Mouse (Mus musculus) monocyte, adult 5-6 weeks (primary cell): ENCODE data around the gene Rab5if. TPM values are rescaled to one million over a fixed set of nuclear protein-coding genes. Genes with fewer than 3 reads are reported as not detected.
"Not testable (repeated sequence)": the region's sequence is repeated elsewhere in the genome, so short reads cannot be mapped to it uniquely, and the experiment has no call there.

ENCODE experiments used
- ATAC-seq: fragments of 153-309, 156-312 bp; replicated peaks from 2 replicates; pipeline ENCODE4 v1.8.0; 2017; ENCODE audit warnings: mild to moderate bottlenecking; ENCODE audit not compliant: low TSS enrichment, insufficient number of reproducible peaks, severe bottlenecking, poor library complexity, low FRiP score
- total RNA-seq: library from RNA; stranded (forward); fragments of 200-1000, 200-491, 200-594 nt; gene quantifications from 3 replicates; pipeline ENCODE4 v1.2.3, GENCODE M21; 2017

The Rab5if gene
- total RNA-seq = 118 to 134 TPM (median 121 TPM) in 3 replicates

DNA sequence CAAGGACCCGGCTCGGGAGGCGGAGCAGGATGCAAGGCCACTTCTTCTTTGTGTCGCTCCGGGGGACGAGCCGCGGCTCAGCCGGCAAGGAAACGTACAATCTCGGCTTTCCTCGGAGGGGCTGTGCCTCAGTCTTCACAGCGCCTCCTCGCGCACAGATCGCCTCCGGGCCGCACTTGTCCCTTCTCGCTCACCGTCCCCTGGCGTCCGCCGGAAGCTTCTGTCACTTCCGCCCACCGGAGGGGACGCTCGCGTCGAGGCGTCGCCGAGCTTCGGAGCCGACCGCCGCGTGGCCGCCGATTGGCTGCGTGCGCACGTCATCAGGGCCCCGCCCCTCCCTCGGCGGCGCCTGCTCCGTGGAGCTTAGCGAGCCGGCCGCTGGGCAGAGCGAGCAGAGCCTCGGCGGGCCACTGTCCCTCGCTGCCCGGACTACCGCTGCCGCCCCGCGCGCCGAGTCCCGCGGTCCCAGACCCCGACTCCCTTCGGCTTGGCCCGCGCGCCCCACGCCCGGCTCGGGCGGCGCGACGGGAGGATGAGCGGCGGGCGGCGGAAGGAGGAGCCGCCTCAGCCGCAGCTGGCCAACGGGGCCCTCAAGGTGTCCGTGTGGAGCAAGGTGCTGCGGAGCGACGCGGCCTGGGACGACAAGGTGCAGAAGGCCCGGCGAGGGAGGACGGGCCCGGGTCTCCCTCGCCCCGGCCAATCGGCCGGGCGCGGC lies at the start of gene Rab5if:
TSS of gene Rab5if (plus strand) at position 357 of the 715 bp plus-strand sequence.
- peak; percentile 86 for ATAC-seq

DNA sequence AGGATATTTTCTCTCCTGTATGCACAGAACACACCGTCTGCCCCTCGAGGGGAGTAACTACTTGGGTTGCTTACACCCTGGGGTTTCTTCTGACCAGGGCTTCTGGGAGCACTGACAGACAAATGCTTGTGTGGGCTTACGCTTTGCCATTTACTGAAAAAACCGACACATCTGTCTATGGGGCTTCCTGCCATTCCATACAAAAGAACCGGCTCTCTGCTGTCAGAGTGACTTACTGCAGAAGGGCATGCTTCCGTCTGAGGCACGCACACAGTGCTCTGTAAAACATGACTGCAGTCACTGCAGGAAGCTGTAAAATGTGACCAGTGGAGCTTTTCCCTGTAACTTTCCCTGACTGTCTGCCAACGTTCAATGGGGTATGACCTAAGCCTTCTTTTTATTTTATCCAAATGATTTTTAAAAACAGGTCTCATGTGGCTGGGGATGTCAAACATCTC lies 48.6 kb upstream of the Rab5if start:
- ATAC-seq = no peak

DNA sequence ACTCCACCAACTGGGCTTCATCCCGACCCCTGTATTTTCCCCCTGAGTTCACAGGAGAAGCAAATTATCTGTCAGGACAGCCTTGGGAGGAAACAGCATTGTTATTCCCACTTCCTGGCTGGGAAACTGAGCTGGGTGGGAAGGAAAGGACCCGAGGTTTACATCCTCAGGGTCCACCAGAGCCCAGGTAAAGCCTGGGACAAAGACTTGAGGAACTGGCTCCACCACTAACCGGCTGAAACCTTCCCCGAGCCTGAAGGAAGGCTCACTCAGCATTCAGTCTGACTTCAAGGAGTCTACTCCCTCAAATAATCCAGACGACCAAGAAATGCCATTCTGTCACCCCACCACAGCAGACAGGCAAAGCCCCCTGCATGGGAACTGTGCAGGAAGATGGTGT lies 48.0 kb upstream of the Rab5if start:
- no peak for ATAC-seq

DNA sequence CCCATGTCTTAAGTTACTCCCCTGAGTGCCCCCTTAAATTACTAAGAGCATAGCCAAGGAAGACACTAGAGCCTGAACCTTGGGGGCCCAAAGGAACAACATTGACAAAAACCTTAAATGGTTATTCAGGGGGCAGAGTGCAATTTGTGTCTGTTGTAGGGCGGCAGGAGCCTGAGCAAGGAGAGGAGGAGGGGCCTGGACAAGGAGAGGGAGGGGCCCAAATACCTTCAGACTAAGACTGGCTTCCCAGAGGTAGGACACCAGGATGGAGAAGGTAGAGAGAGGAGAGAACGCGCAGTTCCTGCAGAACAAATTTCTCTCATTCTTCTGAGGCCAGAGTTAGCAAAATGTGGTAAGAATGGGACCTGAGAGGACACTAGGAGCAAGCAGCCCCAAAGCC lies 47.5 kb upstream of the Rab5if start:
- no peak for ATAC-seq

DNA sequence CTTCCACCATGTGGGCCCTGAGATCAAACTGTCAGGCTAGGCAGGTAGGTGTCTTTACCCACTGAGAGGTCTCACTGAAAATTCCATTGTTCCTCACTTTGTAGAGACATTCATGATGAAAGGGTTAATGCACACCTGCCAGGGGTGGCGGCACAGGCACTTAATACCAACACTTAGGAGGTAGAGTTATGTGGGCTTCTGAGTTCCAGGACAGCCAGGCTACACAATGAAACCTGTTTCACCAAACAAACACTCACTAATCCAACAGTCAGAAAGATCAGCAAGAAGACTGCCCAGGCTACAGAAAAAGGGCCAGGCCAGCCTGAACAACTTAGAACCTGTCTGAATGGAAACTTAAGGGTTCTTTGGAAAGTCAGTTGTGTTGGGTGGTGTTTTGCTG lies 46.8 kb upstream of the Rab5if start:
- ATAC-seq = no peak

DNA sequence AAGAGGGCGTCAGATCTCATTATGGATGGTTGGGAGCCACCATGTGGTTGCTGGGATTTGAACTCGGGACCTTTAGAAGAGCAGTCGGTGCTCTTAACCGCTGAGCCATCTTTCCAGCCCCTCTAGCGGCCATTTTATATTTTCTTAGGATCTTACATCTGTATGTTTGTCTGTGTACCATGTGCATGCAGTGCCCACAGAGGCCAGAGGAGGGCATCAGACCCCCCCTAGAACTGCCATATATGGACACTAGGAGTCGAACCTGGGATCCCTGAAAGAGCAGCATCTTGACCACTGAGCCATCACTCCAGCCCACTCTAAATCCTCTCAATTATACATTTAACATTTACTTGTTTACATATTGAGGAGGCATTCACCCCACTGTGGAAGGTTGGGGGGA lies 37.8 kb upstream of the Rab5if start:
- ATAC-seq = not testable (repeated sequence)

DNA sequence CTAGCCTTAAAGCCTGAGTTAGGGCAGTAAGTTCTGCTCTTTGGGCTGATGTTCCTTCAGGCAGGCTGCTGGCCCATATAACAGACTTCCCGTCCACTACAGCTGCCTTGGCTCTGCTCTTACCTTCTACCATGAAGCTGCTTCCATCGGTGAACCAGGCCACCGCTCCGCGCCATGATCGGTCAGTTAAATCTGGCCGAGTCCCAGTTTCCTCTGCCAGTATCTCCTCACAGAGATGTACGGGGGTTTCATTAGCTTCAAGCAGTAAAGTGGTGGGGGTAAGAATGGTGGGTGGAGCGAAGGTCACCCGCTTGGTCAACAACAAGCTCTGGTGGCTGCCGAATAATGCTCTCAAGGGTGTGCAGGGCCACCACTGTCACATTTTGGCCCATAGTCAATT lies 28.6 kb upstream of the Rab5if start:
- no peak for ATAC-seq

DNA sequence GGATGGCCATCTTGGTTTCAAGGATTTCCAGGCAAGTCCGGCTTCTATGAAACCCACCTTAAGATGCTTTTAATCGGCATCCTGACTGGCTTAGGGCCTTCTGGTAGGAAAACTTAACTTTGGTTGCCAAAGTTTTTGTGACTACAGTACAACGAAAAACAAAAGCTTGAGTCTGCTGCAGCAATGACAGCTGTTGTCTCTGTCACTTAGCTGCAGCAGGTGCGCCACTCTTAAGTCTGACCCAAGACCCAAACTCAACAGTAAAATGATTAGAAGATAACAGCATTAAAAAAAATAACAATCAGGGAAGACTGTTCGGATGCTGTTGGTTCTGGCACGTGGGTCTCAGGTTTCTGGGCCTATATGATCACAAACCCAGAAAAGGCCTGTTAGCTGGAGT lies 24.1 kb upstream of the Rab5if start:
- no peak for ATAC-seq

DNA sequence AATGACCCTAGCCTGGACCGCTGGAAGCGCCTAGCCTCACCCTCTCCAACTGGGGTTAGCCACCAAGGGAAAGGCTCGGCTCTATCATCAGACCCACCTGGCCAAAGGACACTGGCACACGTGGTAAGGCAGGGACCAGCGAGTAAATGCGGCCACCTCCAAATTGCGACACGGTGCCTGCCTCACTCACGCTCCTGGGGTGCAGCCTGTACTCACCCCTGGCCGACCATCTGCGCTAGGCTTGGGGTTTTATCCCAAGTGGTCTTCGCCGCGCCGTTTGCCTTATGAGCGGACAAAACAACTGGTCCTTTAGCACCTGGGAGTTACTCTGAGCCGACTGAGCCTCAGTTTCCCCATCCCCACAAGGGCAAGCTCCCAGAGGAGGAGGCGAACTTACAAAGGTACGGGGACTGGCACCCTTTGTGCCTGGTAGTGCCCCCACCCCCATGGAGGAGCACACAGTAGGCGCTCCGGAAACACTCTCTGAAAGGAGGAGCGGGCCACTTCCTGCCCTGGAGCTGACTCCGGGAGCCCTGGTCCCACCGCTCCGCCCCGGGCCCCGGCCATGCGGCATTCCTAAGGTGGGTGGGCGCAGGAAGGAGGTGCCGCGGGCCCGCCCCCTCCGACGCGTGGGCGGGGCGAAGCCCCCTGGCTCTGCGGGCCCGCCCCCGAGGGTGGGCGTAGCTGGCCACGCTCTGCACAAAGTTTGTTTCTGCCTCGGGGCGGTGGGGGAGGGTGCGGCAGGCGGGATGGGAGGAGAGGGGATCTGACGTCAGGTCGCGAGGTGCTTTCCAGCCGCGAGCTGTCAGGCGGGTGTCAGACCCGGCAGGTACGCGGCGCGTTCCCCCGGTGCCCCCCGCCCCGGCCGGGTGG lies 23.4 kb upstream of the Rab5if start, which contains the start of gene Tgif2:
TSS of gene Tgif2 (plus strand) at position 689 of the 873 bp plus-strand sequence.
- ATAC-seq = no peak

DNA sequence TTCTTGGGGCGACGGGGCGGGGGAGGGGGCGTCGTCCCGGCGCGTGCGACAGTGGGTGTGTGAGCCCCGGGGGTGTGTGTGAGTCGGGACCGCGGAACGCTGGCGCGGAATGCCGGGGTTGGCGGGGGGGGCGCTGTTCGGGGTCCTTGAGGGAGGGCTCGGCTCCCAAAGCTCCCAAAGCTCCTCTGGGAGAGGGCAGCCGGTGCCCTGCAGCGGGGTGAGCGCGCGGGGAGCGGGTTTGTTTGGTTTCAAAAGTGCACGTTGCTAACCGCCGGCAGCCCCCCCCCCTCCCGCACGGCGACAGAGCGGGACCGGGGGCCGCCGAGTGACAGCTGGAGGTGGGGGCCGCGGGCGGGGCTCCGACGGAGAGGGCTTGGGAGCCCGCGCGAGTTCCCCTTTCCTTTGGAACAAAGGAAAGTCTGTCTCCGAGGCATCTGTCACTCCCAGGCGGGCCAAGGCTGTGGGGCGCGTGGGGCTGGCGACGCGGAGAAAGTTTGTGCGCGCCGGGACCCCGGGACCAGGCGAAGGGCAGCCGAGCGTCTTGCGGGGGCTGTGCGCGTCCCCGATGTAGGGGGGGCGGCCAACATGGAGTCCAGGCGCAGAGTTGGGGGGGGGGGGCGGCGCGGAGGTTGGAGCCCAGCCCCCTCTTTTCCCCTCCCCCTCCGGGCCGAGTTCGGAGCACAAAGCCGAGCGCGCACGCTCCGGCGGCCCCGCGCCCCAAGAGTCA lies 22.5 kb upstream of the Rab5if start:
- no peak for ATAC-seq

DNA sequence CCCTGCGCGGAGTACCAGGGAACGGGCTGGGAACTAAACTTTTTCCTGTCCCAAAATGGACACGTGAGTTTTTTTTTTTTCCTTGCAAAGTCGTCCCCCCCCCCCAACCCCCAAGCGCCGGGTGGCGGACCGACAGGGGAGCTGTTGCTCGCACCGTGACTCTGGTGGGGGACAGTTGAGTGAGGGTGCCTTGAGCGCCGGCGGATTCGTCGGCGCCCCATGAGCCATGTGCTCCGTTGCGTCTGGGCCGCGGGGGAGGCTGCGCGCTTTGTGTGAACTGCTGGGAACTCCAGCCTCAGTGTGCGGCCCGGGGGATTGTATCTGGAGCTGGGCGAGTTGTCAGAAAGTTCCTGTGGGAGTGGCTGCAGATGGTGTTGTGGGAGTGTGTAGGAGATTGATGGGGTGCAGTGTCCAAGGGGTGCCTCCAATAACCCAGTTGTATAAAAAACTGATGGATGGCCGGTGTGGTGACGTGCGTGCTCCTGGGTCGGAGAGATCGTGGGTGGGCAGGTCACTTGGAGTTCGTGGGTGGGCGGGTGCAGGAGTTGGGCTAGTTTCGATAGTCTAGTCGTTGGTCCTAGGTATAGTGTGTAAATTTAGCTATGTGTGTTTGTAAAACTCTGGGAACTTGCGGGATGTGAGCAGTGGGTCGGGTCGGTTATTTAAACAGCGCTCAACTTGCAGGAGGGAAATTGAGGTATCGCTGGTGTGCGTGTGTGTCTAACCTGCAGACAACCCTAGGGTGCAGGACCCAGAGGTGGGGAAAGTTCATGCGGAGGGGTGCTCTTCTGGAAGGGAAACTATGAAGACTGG lies 21.7 kb upstream of the Rab5if start:
- ATAC-seq = no peak

DNA sequence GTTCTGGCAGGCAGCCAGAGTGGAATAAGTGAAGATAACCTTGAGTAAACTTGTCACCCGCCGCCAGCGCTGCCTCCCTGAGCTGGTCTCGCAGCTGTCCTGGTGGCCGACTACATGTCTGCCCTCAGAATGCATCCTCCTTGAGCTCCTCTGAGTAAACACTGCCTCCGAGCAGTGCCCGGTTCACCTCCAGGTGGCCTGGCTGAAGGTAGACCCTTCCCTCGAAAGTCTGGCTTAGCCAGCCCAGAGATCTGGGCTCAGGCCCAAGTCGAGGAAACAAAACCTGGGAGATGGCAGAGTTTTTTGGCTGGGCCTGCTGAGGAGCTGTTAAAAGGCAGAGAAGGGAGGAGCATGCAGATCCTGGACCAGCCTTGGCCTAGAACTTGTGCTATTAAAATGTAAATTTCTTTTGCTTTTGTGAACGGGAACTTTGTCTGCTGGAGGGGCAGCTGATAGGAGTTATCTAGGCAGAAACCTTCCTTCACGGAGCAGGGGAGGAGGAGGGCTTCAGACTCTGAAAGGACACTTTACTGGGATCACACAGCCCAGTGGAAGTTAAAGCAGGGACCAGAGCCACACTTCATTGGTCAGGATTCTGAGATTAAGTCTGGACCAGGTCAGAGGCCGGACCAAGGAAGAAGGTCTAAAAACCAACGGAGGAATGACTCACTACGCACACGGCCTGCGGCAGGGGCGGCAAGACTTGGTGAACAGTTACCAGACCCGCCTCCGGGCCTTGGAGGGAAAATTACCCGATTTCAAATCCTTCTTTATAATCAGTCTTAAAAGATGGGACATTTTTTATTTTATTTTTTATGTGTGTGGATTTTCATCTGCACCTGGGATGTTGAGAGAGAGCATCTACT lies 20.9 kb upstream of the Rab5if start:
- no peak for ATAC-seq

DNA sequence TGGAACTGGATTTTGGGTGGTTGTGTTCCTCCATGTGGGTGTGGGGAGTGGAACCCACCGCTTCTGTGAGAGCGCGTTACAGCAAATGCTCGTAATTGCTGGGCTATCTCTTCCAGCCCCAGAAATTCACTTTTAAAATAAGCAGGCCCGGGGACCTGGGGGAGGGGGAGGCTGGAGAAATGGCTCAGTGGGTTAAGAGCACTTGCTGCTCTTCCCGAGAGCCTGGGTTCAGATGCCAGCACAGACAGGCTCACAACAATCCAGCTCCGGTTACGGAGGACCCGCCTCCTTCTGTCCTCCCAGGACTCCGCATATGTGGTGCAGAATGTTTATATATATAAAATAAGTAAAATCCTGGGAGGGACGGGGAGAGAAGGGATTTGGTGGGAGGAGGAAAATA lies 20.2 kb upstream of the Rab5if start:
- no peak for ATAC-seq

DNA sequence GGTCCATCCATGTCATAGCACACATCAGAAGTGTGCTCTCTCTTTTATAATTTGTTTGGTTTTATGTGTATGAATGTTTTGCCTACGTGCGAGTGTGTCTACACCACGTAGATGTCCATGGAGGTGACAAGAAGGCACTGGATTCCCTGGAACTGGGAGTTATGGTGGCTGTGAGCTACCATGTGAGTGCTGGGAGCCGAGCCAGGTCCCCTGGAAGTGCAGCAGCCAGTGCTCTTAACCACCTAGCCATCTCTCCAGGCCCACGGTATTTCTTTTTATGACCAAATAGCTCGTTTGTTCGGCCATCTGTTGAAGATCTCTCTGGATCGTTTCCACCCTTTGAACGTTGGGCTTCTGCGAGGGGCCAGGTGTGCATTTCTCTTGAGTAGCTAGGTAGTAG lies 19.6 kb upstream of the Rab5if start:
- ATAC-seq = no peak

DNA sequence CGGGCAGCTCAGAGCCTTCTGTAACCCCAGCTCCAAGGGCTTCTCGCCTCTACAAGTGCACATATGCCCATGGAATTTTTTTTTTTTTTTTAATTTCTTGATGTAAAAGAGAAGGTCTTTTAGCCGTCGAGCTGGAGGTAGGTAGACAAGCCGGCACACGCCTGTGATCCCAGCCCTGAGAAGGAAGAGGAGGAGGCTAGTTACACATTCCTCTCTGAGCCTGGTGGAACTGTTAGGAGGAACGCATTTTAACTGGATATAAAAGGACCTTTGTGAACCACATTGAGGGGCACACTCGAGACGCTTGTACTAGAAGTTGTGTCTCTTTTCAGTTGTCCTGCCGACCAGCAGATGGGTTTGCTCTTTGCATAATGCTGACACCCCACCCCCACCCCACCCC lies 18.2 kb upstream of the Rab5if start:
- no peak for ATAC-seq

DNA sequence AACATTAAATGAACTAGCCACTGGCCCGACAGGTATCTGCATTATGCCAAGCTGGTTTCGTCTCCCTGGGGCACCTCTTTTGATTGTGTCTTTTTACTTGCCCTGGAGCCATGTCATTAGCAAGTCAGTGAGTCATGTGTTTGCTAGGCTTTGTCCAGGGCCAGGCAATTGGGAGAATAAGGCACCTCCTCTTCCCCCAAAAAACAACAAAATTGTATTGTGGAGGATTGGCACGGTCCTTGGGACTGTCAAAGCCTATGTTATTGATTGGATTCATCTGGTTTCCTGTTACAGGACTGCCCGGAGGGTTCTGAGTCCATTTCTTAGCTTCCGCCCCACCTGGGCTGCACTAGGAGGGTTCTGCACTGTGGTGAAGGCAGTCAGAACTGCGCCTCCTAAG lies 15.3 kb upstream of the Rab5if start:
- no peak for ATAC-seq

DNA sequence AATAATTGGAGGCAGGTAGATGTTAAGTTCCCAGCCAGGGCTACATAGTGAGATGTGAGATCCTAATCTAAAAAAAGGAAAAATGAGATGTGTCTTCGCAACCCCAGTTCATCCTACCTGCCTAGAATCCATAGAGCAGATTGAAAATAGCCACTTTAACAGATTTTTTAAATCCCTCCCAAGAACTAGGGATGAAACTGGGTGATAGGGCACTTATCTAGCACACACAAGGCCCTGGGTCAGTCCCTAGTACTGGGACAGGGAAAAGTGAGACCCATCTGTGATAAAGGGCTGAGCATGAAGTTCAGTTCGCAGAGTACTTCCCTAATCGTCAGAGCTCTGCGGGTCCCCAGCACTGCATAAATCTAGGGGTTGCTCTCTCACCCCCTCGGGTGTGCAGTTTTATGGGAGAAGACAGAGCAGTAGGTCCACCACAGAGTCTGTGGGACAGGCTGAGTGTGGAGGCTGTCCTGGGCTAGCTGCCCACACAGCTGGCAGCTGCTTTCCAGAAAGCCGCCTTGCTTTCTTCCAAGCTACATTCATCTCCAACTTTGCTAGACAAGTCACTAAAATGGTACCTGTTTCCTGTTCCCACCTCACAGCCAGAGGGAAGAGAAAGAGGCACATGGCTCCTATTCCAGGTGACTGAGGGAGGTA lies 14.3 kb upstream of the Rab5if start:
- no peak for ATAC-seq
